Mouse (Mus musculus) midbrain, embryonic 16.5 days (tissue): ENCODE data around the gene Add3. TPM values are rescaled to one million over a fixed set of nuclear protein-coding genes. Genes with fewer than 3 reads are reported as not detected.

Source experiments
- ATAC-seq: fragments of 200-750 bp; cut with Nextera tagmentation; 2 replicates; pipeline ENCODE4 v1.8.0; 2017; ENCODE audit warnings: moderate TSS enrichment
- H3K27ac ChIP-seq: fragments of 300-500 bp; sonication (generic); 2 replicates; pipeline ENCODE4 v1.5.1; 2014; ENCODE audit warnings: mild to moderate bottlenecking, low read length, mixed read lengths
- H3K27me3 ChIP-seq: fragments of 300-500 bp; sonication (generic); 2 replicates; pipeline ENCODE4 v1.6.1; 2014; ENCODE audit warnings: low read depth, low read length, mixed read lengths; ENCODE audit not compliant: control insufficient read depth, insufficient read depth
- H3K36me3 ChIP-seq: fragments of 300-500 bp; sonication (generic); 2 replicates; pipeline ENCODE4 v1.6.1; 2014; ENCODE audit warnings: mild to moderate bottlenecking, low read length, moderate library complexity, mixed read lengths; ENCODE audit not compliant: control insufficient read depth, insufficient read depth
- H3K4me1 ChIP-seq: fragments of 300-500 bp; sonication (generic); 2 replicates; pipeline ENCODE4 v1.6.1; 2014; ENCODE audit warnings: mild to moderate bottlenecking, low read length, mixed read lengths; ENCODE audit not compliant: control insufficient read depth, insufficient read depth
- H3K4me2 ChIP-seq: fragments of 300-500 bp; sonication (generic); 2 replicates; pipeline ENCODE4 v1.6.1; 2014; ENCODE audit warnings: mild to moderate bottlenecking, low read length, mixed read lengths
- H3K4me3 ChIP-seq: fragments of 300-500 bp; sonication (generic); 2 replicates; pipeline ENCODE4 v1.5.1; 2014; ENCODE audit warnings: low read depth, mild to moderate bottlenecking, low read length, moderate library complexity, mixed read lengths
- H3K9ac ChIP-seq: fragments of 300-500 bp; sonication (generic); 2 replicates; pipeline ENCODE4 v1.6.1; 2014; ENCODE audit warnings: low read depth, low read length, mixed read lengths
- H3K9me3 ChIP-seq: fragments of 300-500 bp; sonication (generic); replicated peaks from 2 replicates; pipeline ENCODE4 v1.6.1; 2014; ENCODE audit warnings: mild to moderate bottlenecking, low read length, mixed read lengths; ENCODE audit not compliant: control insufficient read depth, poor library complexity, severe bottlenecking
- WGBS: fragments of 180-500 bp; shearing (Covaris S2); extraction: QIAGEN DNeasy Blood & Tissue Kit; methylation state at CpG from one replicate; pipeline ENCODE4 v1.1.7; 2014; 5-methylcytosine and 5-hydroxymethylcytosine counted together
- polyA plus RNA-seq: library from polyadenylated mRNA; unstranded; fragments of >200 nt; fragmentation: Nextera tagmentation; extraction: Ambion mirVana; gene quantifications from 2 replicates; pipeline ENCODE4 v1.2.1, GENCODE M21; 2015

Gene Add3
- polyA plus RNA-seq, 1 experiment from 2014 or later = 35.7 TPM

DNA sequence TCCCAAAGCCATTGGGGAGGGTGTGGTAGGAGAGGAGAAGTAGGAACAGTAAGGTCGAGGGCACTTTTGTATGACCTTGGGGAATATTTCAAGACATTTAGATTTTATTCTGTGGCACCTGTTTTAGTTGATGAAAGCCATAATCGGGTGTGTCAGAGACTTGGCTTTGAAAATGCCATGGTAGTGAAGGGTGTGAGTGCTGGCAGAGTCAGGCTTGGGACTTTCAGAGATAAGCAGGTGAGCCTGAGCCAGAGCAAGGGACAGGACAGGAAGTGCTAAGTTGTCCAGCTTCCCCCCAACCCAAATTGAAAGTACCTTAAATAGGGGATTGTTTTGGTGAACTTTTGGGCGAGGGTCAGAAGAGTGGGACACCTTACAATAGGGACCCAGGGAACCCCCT is 16.1 kb downstream of the Add3 start:
- no peaks in the 10 kb centered on the region for H3K27me3 ChIP-seq
- WGBS = 84% methylated on average over 3 of the region's 3 CpGs
- H3K36me3 ChIP-seq = no peaks in the 10 kb centered on the region
- H3K4me2 ChIP-seq = no peak overlapping the region
- H3K27ac ChIP-seq = no peak overlapping the region
- H3K9ac ChIP-seq = no peak overlapping the region
- no peak for ATAC-seq
- no peak overlapping the region for H3K4me3 ChIP-seq
- H3K9me3 ChIP-seq = no peaks in the 10 kb centered on the region
- no peaks in the 10 kb centered on the region; the same call in 1 of the 2 replicates for H3K4me1 ChIP-seq

DNA sequence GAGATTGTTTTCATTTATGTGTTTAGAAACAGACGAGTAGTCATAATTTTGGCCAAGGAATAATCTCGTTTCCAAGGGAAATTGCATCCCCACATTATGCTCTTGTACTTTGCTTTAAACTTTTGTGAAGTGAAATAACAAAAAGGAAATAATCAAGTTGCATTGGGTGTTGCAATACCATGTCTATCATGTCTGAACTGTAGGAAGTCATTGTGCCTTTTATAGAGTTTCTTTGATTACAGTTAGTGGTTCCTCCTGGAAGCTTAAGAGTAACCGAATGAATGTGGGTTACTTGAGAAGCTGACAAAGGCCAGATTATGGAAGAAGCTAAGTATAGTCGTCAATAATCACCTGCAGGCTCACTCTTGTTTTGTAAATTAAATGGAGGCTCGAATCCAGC is 16.9 kb downstream of the Add3 start:
- Histone ChIP-seq H3K27me3 (no peaks in the 10 kb centered on the region), H3K27ac (no peak overlapping the region), H3K4me2 (no peak overlapping the region), H3K9me3 (no peaks in the 10 kb centered on the region), H3K4me3 (no peak overlapping the region), H3K36me3 (no peaks in the 10 kb centered on the region), H3K9ac (no peak overlapping the region), H3K4me1 (no peaks in the 10 kb centered on the region; the same call in 1 of the 2 replicates)
- no peak for ATAC-seq
- WGBS = 76% methylated on average over 5 of the region's 5 CpGs

DNA sequence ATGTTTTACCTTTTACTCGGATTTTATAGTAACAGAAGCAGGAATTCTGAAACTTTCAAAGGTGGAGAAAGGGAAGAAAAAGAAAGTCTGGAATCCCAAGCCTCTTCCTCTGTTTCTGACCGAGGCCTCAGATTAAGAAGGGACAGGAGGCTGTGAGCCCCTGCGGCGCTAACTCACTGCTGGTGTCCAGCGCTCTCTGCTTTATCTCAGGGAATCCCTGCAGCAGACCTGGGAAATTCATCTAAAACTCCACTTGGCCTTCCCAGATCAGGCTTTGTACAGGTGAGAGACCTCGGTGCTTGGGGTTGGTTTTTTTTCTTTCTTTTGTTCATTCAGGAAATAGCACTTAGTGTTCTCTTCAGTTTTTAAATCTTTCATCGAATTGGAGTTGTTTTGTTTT is 19.1 kb downstream of the Add3 start:
- Histone ChIP-seq H3K9me3 (no peaks in the 10 kb centered on the region), H3K4me2 (no peak overlapping the region), H3K27ac (no peak overlapping the region), H3K36me3 (no peaks in the 10 kb centered on the region), H3K9ac (no peak overlapping the region), H3K4me1 (no peaks in the 10 kb centered on the region; the same call in 1 of the 2 replicates), H3K4me3 (no peak overlapping the region), H3K27me3 (no peaks in the 10 kb centered on the region)
- ATAC-seq = no peak
- 38% methylated on average over 7 of the region's 7 CpGs for WGBS

DNA sequence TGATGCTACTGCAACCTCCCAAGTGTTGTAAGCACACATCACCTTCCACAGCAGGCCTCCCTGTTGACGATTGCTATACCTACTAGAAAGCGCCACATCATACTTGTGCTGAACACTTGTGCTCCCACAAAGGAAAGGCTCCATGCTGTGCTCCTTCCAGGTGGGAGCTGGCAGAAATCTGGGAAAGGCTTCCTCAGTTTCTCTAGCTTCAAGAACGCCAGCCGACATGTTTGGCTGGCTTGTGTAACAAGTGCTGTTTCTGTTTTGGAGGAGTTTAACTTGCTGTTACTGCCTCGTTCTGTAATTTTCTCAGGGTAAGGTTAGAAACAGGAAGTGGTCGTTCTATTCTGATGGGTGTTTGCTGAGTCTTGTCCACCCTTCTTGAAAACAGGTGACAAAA is 22.7 kb downstream of the Add3 start:
- Histone ChIP-seq H3K4me1 (peaks cover 2% of the 10 kb centered on the region), H3K27ac (no peak overlapping the region), H3K9ac (no peak overlapping the region), H3K9me3 (no peaks in the 10 kb centered on the region), H3K36me3 (no peaks in the 10 kb centered on the region), H3K27me3 (no peaks in the 10 kb centered on the region), H3K4me3 (no peak overlapping the region), H3K4me2 (no peak overlapping the region)
- 91% methylated on average over 6 of the region's 6 CpGs for WGBS
- ATAC-seq = no peak

DNA sequence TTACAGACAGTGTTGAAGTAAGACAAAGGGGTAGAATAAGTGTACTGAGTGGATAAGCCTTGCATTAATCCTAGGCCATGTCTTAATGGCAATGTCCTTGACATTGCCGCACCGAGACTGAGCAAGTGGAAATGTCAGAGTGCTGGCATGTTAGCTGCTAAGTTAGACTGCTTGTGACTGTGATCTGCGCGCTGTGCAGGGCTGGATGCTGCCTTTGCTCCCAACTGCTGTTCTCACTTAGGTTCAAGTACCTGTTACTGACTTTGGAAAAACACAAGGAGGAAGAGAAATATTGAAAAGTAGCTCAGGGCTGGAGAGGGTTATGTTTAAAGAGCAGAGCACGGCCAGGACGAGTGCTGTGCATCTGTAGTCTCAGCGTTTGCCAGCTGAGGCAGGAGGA is 24.4 kb downstream of the Add3 start:
- no peak overlapping the region for H3K4me3 ChIP-seq

DNA sequence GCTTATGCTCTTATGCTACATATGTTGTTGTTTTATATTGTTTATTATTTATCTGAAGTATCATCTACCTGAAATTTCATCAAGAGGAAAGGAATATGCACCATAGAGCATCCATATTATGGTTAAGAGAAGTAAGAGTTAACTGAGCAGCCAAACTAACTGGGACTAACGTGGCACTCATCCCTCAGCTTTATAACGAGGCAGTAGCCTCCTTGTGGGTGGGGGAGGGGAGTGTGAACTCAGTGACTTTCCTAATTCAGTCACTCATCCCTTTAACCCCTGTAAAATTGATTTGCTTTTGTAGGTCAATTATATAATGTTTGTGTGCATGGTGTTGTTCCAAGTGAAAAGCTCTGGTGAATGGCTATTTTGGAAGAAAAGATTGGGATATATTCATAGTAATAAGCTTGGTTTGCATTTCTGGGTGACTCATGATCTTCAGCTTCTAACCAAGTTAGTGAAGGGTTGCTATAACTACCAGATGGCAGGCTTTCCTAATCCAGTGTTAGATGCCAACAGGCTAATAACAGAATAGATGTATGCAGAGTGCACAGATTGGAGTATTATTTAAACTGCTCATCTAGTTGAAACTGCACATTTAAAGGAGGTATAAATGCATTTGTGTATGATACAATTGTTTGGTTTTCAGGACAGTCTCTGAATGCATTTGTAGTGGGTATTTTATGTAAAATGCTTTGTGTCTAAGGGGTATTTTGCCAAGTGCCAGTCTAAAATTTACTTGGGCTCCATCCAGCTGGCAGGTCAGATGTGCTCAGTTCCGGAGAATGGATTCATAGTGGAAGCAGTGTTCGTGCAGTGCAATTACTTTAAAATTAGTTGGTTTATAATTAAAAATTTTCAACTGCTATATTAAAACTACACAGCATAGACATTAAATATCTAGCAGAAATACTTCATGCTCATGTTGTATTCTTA is 25.3 kb downstream of the Add3 start:
- Histone ChIP-seq H3K9me3 (no peaks in the 10 kb centered on the region), H3K36me3 (no peaks in the 10 kb centered on the region), H3K4me3 (no peak overlapping the region), H3K9ac (no peak overlapping the region), H3K27ac (no peak overlapping the region), H3K27me3 (no peaks in the 10 kb centered on the region), H3K4me1 (peaks cover 2% of the 10 kb centered on the region; the same call in 1 of the 2 replicates), H3K4me2 (no peak overlapping the region)
- no peak for ATAC-seq
- 39% methylated on average over 4 of the region's 4 CpGs for WGBS

More for the DNA sequence above, 24.4 kb downstream of the Add3 start:
- H3K27me3 ChIP-seq = no peaks in the 10 kb centered on the region
- 86% methylated on average over 7 of the region's 7 CpGs for WGBS
- H3K4me2 ChIP-seq = no peak overlapping the region
- no peak overlapping the region for H3K27ac ChIP-seq
- H3K4me1 ChIP-seq = peaks cover 2% of the 10 kb centered on the region; the same call in 1 of the 2 replicates
- ATAC-seq = no peak
- H3K9ac ChIP-seq = no peak overlapping the region
- H3K36me3 ChIP-seq = no peaks in the 10 kb centered on the region
- H3K9me3 ChIP-seq = no peaks in the 10 kb centered on the region

DNA sequence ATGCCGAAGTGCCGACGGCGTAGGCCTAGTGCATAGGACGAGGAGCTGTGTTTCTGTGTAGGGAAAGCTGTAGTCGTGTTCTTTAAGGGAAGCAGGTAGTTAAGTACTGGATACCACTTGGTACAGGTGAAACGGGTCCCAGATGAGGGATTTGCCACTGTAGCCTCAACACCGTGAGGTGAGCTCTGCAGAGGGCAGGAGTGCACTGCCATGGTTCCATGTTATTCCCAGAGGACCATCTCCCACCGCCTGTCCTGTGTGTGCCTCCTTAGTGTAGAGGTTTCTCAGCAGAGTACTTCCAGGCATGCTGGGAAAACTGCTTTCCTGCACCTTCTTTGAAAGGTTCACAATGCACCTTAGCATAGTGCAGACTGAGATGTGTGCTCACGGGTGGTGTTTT is 26.1 kb downstream of the Add3 start:
- Histone ChIP-seq H3K27ac (no peak overlapping the region), H3K4me3 (no peak overlapping the region), H3K4me2 (no peak overlapping the region), H3K36me3 (no peaks in the 10 kb centered on the region), H3K27me3 (no peaks in the 10 kb centered on the region), H3K9me3 (no peaks in the 10 kb centered on the region), H3K9ac (no peak overlapping the region), H3K4me1 (peaks cover 2% of the 10 kb centered on the region; the same call in 1 of the 2 replicates)
- ATAC-seq = no peak
- 91% methylated on average over 10 of the region's 10 CpGs for WGBS

DNA sequence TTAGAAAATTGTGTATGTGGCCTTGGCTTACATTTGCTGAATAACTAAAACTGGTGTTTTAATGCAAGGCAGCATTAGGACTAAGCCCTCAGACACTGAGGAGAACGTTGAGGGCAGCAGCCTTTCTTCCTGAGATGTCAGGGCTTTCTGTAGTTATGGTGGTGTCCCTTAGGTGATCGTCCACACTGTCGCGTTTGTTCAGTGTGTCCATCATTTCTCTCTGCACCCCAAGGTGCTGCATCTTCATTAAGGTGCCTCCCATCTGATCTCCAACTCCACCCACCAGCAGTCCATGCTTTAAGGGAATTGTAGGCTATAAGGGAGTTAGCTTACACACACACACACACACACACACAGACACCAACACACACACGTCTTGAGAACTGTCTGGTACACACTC is 28.3 kb downstream of the Add3 start:
- H3K27me3 ChIP-seq = no peaks in the 10 kb centered on the region
- H3K9ac ChIP-seq = no peak overlapping the region
- H3K4me3 ChIP-seq = no peak overlapping the region
- H3K4me2 ChIP-seq = no peak overlapping the region
- WGBS = 80% methylated on average over 5 of the region's 5 CpGs
- ATAC-seq = no peak
- H3K9me3 ChIP-seq = no peaks in the 10 kb centered on the region
- no peak overlapping the region for H3K27ac ChIP-seq
- no peaks in the 10 kb centered on the region for H3K36me3 ChIP-seq
- peaks cover 2% of the 10 kb centered on the region; the same call in 1 of the 2 replicates for H3K4me1 ChIP-seq

DNA sequence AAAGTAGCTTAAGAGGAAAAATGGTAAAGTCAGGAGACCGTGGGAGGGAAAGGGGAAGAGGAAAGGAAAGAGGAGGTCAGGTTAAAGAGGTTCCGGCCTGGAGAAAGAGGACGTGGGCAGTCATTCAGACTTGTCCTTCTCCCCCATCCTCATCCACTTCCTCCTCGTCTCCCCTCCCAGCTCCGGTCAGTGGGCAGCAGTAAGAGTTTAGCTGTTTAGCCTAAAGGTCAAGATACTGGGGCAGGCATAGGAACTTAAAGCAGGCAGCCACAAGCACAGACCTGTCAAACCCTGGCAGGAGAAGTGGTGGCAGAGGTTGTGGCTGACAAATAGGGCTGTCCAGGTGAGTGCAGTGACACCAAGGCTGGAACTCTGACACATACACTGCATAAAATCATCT is 30.4 kb downstream of the Add3 start:
- no peak for ATAC-seq
- WGBS = 80% methylated on average over 5 of the region's 5 CpGs

More for the DNA sequence above, 30.4 kb downstream of the Add3 start:
- H3K27me3 ChIP-seq = no peaks in the 10 kb centered on the region
- no peaks in the 10 kb centered on the region for H3K9me3 ChIP-seq
- H3K4me2 ChIP-seq = no peak overlapping the region
- H3K36me3 ChIP-seq = no peaks in the 10 kb centered on the region
- no peak overlapping the region for H3K9ac ChIP-seq
- H3K4me1 ChIP-seq = no peaks in the 10 kb centered on the region
- H3K27ac ChIP-seq = no peak overlapping the region
- no peak overlapping the region for H3K4me3 ChIP-seq
